Mouse (Mus musculus) liver, adult 2 months (tissue): ENCODE measurements around the gene Drd1. TPM values are rescaled to one million over a fixed set of nuclear protein-coding genes. Genes with fewer than 3 reads are reported as not detected.

Experiments
- DNase-seq: peaks from one replicate; pipeline ENCODE4 v3.0.0-alpha.2; 2011; ENCODE audit warnings: low read depth, low spot score; ENCODE audit errors: extremely low read depth
- H3K27ac ChIP-seq: fragments of 200-500 bp; replicated peaks from 2 replicates; pipeline ENCODE4 v1.5.1; 2012; ENCODE audit warnings: low read depth, mild to moderate bottlenecking, control low read depth, inconsistent platforms, low read length; ENCODE audit not compliant: insufficient read depth
- H3K27me3 ChIP-seq: fragments of 200-500 bp; 2 replicates; pipeline ENCODE4 v1.6.1; 2012; ENCODE audit warnings: mild to moderate bottlenecking, moderate library complexity, low read length, inconsistent platforms; ENCODE audit not compliant: control insufficient read depth, insufficient read depth
- H3K36me3 ChIP-seq: fragments of 200-500 bp; 2 replicates; pipeline ENCODE4 v1.6.1; 2012; ENCODE audit warnings: low read length, inconsistent platforms; ENCODE audit not compliant: control insufficient read depth, insufficient read depth
- H3K4me1 ChIP-seq: fragments of 200-500 bp; 2 replicates; pipeline ENCODE4 v1.6.1; 2011; ENCODE audit warnings: low read length; ENCODE audit not compliant: control insufficient read depth, insufficient read depth
- H3K4me3 ChIP-seq: fragments of 200-500 bp; 2 replicates; pipeline ENCODE4 v1.5.1; 2011; ENCODE audit warnings: low read depth, mild to moderate bottlenecking, control low read depth, low read length, moderate library complexity; ENCODE audit not compliant: insufficient read depth
- H3K79me2 ChIP-seq: fragments of 200-500 bp; 2 replicates; pipeline ENCODE4 v1.6.1; 2012; ENCODE audit warnings: inconsistent platforms, mild to moderate bottlenecking, low read length, moderate library complexity; ENCODE audit not compliant: control insufficient read depth, insufficient read depth
- H3K9ac ChIP-seq: fragments of 200-500 bp; 2 replicates; pipeline ENCODE4 v1.6.1; 2012; ENCODE audit warnings: low read depth, mild to moderate bottlenecking, control low read depth, inconsistent platforms, low read length
- CTCF ChIP-seq: fragments of 200-500 bp; IDR thresholded peaks from 2 replicates; pipeline ENCODE4 v1.5.1; 2011; ENCODE audit warnings: low read depth, low read length, control low read depth
- POLR2A ChIP-seq: fragments of 200-500 bp; IDR thresholded peaks from 2 replicates; pipeline ENCODE4 v1.6.1; 2011; ENCODE audit warnings: low read length, control low read depth; ENCODE audit not compliant: insufficient read depth; ENCODE audit errors: extremely low read depth
- WGBS: fragments of 180-500 bp; shearing (Covaris S2); methylation state at CpG from one replicate; pipeline ENCODE4 v1.1.7; 2018; 5-methylcytosine and 5-hydroxymethylcytosine counted together
- polyA plus RNA-seq: library from polyadenylated mRNA; depleted of rRNA; stranded (reverse); fragments of >200 nt; gene quantifications from 2 replicates; pipeline ENCODE4 v1.2.3, GENCODE M21; 2012
- total RNA-seq: library from RNA; depleted of rRNA; stranded (reverse); fragments of >200 nt; gene quantifications from 2 replicates; pipeline ENCODE4 v1.2.3, GENCODE M21; 2014

The Drd1 gene
- total and polyA plus RNA-seq, 2 experiments, result not detected

DNA sequence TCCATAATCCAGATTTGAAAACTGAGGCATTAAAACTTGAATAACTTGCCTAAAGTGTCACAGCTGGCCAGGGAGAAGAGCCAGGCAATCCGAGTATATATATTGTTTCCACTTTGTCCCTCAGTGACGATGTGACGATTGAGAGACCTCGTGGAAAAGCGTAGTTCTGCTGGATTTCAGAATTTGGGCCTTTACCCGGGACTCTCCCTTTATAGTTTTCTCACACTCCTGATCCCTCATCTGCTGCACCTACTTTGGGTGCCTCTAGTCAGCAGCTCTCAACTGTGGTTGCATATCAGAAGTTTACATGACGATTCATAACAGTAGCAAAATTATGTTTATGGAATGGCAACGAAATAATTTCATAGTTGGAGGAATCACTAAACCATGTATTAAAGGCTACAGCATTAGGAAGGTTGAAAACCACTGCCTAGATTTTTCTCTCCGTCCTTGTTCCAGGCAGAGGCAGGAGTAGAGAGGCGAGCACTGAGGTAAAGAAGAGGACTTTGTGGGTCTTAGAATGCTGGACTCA lies 17.1 kb upstream of the Drd1 start:
- no peak for DNase-seq
- Histone ChIP-seq H3K4me3 (peak overlapping the region; percentile 70), H3K9ac (peak overlapping the region; percentile 84), H3K27ac (peak overlapping the region; percentile 96), H3K36me3 (no peaks in the 10 kb centered on the region), H3K27me3 (no peaks in the 10 kb centered on the region), H3K79me2 (peaks cover 11% of the 10 kb centered on the region; the same call in 1 of the 2 replicates), H3K4me1 (peaks cover 26% of the 10 kb centered on the region)
- no peak for TF ChIP-seq CTCF
- TF ChIP-seq POLR2A, result no peak
- WGBS, result 9% methylated on average over 10 of the region's 10 CpGs

DNA sequence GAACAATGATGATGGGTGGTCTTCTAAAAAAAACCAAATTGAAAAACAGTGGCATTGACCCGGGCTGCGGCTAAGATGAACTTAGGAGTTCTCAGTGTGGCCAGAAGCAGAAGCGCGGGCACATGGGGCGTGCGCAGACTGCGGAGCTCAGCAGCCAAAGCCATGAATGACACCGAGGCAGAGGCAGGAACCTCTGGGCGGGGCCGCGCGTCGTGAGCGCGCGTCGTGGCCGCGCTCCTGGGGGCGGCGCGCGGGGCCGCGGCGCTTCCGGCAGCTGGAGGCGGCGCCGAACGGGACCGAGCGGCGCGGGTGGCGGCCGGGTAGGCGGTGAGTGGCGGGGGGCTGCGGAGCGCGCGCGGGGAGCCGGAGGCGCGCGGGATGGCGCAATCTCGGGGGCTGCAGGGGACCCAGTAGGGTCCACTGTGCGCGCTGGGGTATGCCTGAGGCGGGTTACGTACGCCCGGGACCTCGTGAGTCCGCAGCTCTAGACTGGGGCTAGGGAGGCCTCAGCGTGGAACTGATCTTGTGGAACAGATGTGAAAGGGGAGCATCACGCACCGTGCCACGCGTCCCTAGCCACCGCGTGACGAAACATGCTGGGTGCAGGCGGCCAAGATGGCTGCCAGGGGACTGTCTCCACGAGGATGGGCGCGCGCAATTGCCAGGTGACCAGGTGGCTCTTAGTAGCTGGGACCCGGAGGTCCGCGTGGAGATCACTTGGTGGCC lies 16.3 kb upstream of the Drd1 start, which contains the start of gene Sfxn1:
Gene Sfxn1, plus strand, starts transcription at position 264 of the 726 bp plus-strand sequence.
- WGBS, result 2% methylated on average over 66 of the region's 74 CpGs
- Histone ChIP-seq H3K27me3 (no peaks in the 10 kb centered on the region), H3K4me1 (peaks cover 23% of the 10 kb centered on the region), H3K36me3 (no peaks in the 10 kb centered on the region), H3K4me3 (peak within 1 kb of the TSS; percentile 70), H3K9ac (peak within 1 kb of the TSS; percentile 84), H3K79me2 (peaks cover 11% of the 10 kb centered on the region; the same call in 1 of the 2 replicates), H3K27ac (peak within 1 kb of the TSS; percentile 96)
- TF ChIP-seq CTCF, result no peak
- TF ChIP-seq POLR2A, result peak; percentile 55; the same call in 1 of the 2 replicates
- peak; percentile 74 for DNase-seq

DNA sequence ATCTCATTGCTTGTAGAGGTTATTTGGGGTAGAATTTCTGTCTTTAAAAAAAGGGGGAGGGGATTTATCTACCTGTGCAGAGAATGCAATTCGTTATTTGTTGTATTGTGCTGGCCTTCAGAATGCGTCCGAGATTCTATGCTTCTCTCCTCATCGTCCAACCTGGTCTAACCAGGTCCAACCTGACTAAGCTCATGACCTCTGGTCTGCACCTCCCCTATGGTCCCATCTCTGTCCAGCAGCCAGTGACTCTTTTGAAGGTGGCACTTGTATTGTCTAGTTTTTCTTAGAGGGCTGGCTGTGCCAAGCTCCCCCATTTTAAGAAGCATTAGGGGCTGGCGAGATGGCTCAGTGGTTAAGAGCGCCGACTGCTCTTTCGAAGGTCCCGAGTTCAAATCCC lies 15.5 kb upstream of the Drd1 start:
- 95% methylated on average over 9 of the region's 9 CpGs for WGBS
- no peak overlapping the region for H3K27ac ChIP-seq
- H3K9ac ChIP-seq, result no peak overlapping the region
- DNase-seq, result no peak
- peaks cover 11% of the 10 kb centered on the region; the same call in 1 of the 2 replicates for H3K79me2 ChIP-seq
- no peaks in the 10 kb centered on the region for H3K27me3 ChIP-seq
- TF ChIP-seq CTCF (no peak), POLR2A (no peak)
- peaks cover 19% of the 10 kb centered on the region for H3K4me1 ChIP-seq
- no peaks in the 10 kb centered on the region for H3K36me3 ChIP-seq
- H3K4me3 ChIP-seq, result no peak overlapping the region

DNA sequence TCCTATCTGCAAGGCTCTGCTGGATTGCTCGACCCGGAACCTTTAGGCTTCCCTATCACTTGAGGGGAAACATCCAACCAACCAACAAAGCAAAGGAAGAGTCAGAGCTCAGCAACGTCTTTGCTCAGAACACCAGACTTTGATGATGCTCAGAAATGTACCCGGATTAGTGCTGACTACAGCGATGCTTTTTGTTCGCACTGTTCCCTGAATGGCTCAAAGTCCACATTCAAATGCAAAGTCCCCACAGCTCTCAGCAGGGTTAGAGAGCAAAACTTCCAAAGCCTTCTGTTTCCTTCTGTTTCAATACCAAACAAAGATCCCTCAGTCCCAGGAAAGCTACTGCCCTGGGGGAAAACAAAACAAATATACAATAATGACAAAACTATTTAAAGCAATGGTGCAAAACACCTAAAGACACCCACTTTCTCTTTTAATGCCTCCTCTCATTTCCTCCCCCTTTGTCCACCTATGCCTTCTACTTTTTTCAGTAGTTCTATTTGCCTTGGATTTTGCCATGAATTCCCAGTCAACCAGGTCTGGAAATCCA lies 12.2 kb upstream of the Drd1 start:
- no peaks in the 10 kb centered on the region for H3K27me3 ChIP-seq
- TF ChIP-seq CTCF, result no peak
- 22% methylated on average over 6 of the region's 6 CpGs for WGBS
- no peaks in the 10 kb centered on the region for H3K79me2 ChIP-seq
- H3K9ac ChIP-seq, result peak overlapping the region; percentile 26; the same call in 1 of the 2 replicates
- peaks cover 6% of the 10 kb centered on the region for H3K4me1 ChIP-seq
- peak overlapping the region; percentile 80 for H3K27ac ChIP-seq
- no peaks in the 10 kb centered on the region for H3K36me3 ChIP-seq
- peak; percentile 91 for DNase-seq
- H3K4me3 ChIP-seq, result no peak overlapping the region

DNA sequence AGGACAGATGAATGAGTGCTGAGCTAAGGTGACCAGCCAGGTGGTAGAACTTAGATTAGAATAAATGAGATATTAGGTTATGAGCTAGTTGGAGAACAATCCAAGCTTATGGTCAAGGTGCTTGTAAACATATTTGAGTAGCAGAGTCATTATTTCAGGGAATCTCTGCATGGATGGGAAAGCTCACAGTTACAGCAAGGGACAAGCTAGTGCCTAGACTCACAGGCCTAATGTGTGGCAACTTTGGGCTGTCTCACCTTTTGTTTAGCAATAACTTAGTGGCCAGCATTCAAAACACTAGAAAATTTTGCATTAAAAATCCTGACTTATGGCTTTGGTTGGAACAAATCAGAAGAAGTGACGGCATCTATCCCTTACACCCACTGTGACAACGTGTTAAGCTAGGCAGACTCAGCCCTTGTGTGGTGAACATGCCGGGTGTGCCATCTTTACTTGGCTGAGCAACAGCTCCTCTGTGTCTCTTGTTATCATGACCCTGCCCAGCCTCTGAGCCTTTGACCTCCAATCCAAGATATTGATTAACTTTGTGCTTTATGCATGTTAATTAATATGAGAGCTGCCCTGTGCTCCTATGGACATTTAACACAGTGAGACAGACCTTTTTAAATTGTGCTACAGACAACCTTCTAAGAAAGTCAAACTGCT lies 10.7 kb upstream of the Drd1 start:
- peak; percentile 89 for DNase-seq
- WGBS, result 37% methylated on average over 3 of the region's 3 CpGs
- H3K79me2 ChIP-seq, result no peaks in the 10 kb centered on the region
- peaks cover 6% of the 10 kb centered on the region for H3K4me1 ChIP-seq
- no peak for TF ChIP-seq CTCF
- no peak for TF ChIP-seq POLR2A
- H3K4me3 ChIP-seq, result no peak overlapping the region
- no peaks in the 10 kb centered on the region for H3K27me3 ChIP-seq
- no peaks in the 10 kb centered on the region for H3K36me3 ChIP-seq
- H3K27ac ChIP-seq, result peak overlapping the region; percentile 9; the same call in 1 of the 2 replicates
- H3K9ac ChIP-seq, result no peak overlapping the region
